Comparison of ENCODE assay signal across 8 mouse cellular contexts in the genomic region with DNA sequence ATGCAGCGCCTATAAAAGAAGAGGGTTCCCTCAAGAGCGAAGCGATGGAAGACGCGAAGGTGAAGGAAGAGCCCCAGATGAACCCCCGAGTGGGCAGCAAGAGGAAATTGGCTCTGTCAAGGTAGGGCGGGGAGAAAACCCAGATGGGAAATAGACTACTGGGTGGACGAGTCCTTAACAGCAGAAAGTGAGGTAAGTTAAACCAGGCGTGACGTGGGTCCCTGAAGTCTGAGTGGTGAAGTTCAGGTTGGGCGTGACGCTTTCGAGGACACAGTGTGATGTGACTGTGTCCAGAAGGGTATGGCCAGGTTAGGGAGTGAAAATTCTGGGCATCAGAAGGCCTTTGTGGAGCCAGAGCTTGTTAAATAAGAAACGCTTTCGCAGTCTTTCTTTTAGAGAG. TPM values are rescaled to one million over a fixed set of nuclear protein-coding genes. Genes with fewer than 3 reads are reported as not detected.
DNase-seq lines count a peak whose midpoint lies in the region; ATAC-seq and TF ChIP-seq lines count a peak whose summit lies in the region.

No protein-coding gene starts in this region.

- ATAC-seq in kidney, postnatal 0 days (replicated peaks; ENCODE audit: low FRiP score, low read depth) = no peak
- no peak; the same call in 1 of the 2 replicates for ATAC-seq in hindbrain, embryonic 15.5 days (ENCODE audit: low FRiP score, low read depth)
- ATAC-seq in midbrain, embryonic 16.5 days = peak; percentile 4; the same call in 1 of the 2 replicates

- DNase-seq in kidney, postnatal 0 days (ENCODE audit: low spot score) = peak; percentile 24
- no peak for DNase-seq in kidney, adult 11 months
- no peak for DNase-seq in frontal cortex, postnatal 14 days (ENCODE audit: low spot score in 2 of 2)
- no peak for DNase-seq in left cerebral cortex, postnatal 14 days (ENCODE audit: low spot score in 2 of 2)
- no peak for DNase-seq in layer of hippocampus, adult 9-10 months (ENCODE audit: low spot score)

- 23% methylated on average over 15 of the region's 15 CpGs for WGBS in kidney, postnatal 0 days
- 38% methylated on average over 15 of the region's 15 CpGs for WGBS in hindbrain, embryonic 15.5 days
- 34% methylated on average over 15 of the region's 15 CpGs for WGBS in midbrain, embryonic 16.5 days

- H3K9me3 ChIP-seq in kidney, postnatal 0 days (replicated peaks; ENCODE audit: low read length) = no peaks in the 10 kb centered on the region
- no peaks in the 10 kb centered on the region for H3K9me3 ChIP-seq in hindbrain, embryonic 15.5 days
- no peaks in the 10 kb centered on the region for H3K9me3 ChIP-seq in midbrain, embryonic 16.5 days (replicated peaks; ENCODE audit: control insufficient read depth, low read length, poor library complexity, severe bottlenecking)

- peak overlapping the region; percentile 62 for H3K9ac ChIP-seq in kidney, postnatal 0 days (ENCODE audit: low read depth, low read length)
- H3K9ac ChIP-seq in hindbrain, embryonic 15.5 days = peak overlapping the region; percentile 75
- peak overlapping the region; percentile 86 for H3K9ac ChIP-seq in midbrain, embryonic 16.5 days (ENCODE audit: low read depth, low read length)

- H3K4me3 ChIP-seq in kidney, postnatal 0 days (replicated peaks; ENCODE audit: low read depth, low read length) = peak overlapping the region; percentile 78
- H3K4me3 ChIP-seq in brown adipose tissue, adult 24 weeks (ENCODE audit: insufficient read depth, low read depth, low read length) = peak overlapping the region; percentile 81
- peak overlapping the region; percentile 71 for H3K4me3 ChIP-seq in hindbrain, embryonic 15.5 days
- peak overlapping the region; percentile 87 for H3K4me3 ChIP-seq in midbrain, embryonic 16.5 days (ENCODE audit: low read depth, low read length)

- no peaks in the 10 kb centered on the region for H3K27me3 ChIP-seq in kidney, postnatal 0 days (ENCODE audit: insufficient read depth, low read length)
- H3K27me3 ChIP-seq in hindbrain, embryonic 15.5 days = no peaks in the 10 kb centered on the region
- no peaks in the 10 kb centered on the region for H3K27me3 ChIP-seq in midbrain, embryonic 16.5 days (ENCODE audit: control insufficient read depth, insufficient read depth, low read depth, low read length)

- 0 out of 2 replicates have a peak, but pooled peaks cover 5% of the 10 kb centered on the region for H3K36me3 ChIP-seq in kidney, postnatal 0 days (ENCODE audit: insufficient read depth, low read length)
- H3K36me3 ChIP-seq in hindbrain, embryonic 15.5 days = peaks cover 17% of the 10 kb centered on the region
- peaks cover 10% of the 10 kb centered on the region for H3K36me3 ChIP-seq in midbrain, embryonic 16.5 days (ENCODE audit: control insufficient read depth, insufficient read depth, low read length)

- H3K27ac ChIP-seq in kidney, postnatal 0 days = no peak overlapping the region
- no peak overlapping the region for H3K27ac ChIP-seq in brown adipose tissue, adult 24 weeks (replicated peaks; ENCODE audit: low read depth, low read length)
- peak overlapping the region; percentile 77; the same call in 1 of the 2 replicates for H3K27ac ChIP-seq in hindbrain, embryonic 15.5 days (replicated peaks)
- H3K27ac ChIP-seq in midbrain, embryonic 16.5 days (ENCODE audit: low read length) = no peak overlapping the region

- H3K4me2 ChIP-seq in kidney, postnatal 0 days (ENCODE audit: low read length) = peak overlapping the region; percentile 85
- peak overlapping the region; percentile 76 for H3K4me2 ChIP-seq in hindbrain, embryonic 15.5 days
- H3K4me2 ChIP-seq in midbrain, embryonic 16.5 days (ENCODE audit: low read length) = peak overlapping the region; percentile 84

- intact Hi-C loops in left cerebral cortex, postnatal 14 days (cut with DNase I) = no loop called here

- no peak for TF ChIP-seq CTCF in kidney, postnatal 0 days (IDR thresholded peaks at IDR 0.05; ENCODE audit: low read depth)

- peaks cover 8% of the 10 kb centered on the region for H3K4me1 ChIP-seq in kidney, postnatal 0 days (replicated peaks; ENCODE audit: insufficient read depth, low read length)
- peaks cover 4% of the 10 kb centered on the region for H3K4me1 ChIP-seq in brown adipose tissue, adult 24 weeks (ENCODE audit: control insufficient read depth, insufficient read depth, insufficient read length, low read length)
- peaks cover 19% of the 10 kb centered on the region for H3K4me1 ChIP-seq in hindbrain, embryonic 15.5 days (replicated peaks)
- H3K4me1 ChIP-seq in midbrain, embryonic 16.5 days (ENCODE audit: control insufficient read depth, insufficient read depth, low read length) = peaks cover 14% of the 10 kb centered on the region

RNA-seq across cellular contexts. Expression of a gene that starts 0.9 kb away (rescaled TPM):
- 28.6 and 31.8 TPM in 2 replicates for polyA plus RNA-seq in kidney, postnatal 0 days (2015; fragmentation: Nextera tagmentation; extraction: Ambion mirVana)
- polyA plus RNA-seq in brown adipose tissue, adult 24 weeks (2012; ENCODE audit: insufficient read depth, insufficient read length, missing spikeins) = 10.5 and 11.6 TPM in 2 replicates
- polyA plus RNA-seq in hindbrain, embryonic 15.5 days (2015; fragmentation: Nextera tagmentation; extraction: Ambion mirVana) = 35.8 and 37.5 TPM in 2 replicates
- 35.8 and 40.3 TPM in 2 replicates for polyA plus RNA-seq in midbrain, embryonic 16.5 days (2015; fragmentation: Nextera tagmentation; extraction: Ambion mirVana)
- 10 to 100 TPM; 16.4 to 17.7 TPM for total RNA-seq in left cerebral cortex, postnatal 14 days (2021)
